Mouse (Mus musculus) embryo, embryonic 9.5 days (tissue): Measurements from ENCODE around the gene 4833423E24Rik.

ENCODE experiments used
- DNase-seq: peaks from one replicate; pipeline ENCODE4 v3.0.0-alpha.2; 2017; ENCODE audit errors: extremely low spot score

The 4833423E24Rik gene

DNA sequence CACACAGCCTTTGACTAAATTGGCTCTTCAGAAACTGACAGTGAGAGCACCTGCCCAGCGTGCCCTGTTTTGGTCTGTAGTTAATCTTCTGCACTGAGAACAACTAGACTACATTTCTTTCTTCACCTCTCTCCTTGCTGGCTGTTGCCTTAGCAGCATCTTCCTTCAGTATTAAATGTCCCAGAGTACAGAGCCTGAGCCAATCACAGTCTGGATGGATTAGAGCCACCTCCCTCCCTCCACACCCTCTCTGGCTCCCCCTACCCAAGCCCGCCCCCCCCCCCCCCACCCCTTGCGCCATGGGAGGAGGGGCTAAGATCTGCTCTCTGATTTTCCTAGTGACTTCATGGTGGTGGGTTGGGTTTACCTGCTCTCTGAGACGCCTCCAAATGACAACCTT lies at the start of gene 4833423E24Rik:
4833423E24Rik (minus strand) TSS at position 146 of the 400 bp plus-strand sequence.
- DNase-seq: no peak

DNA sequence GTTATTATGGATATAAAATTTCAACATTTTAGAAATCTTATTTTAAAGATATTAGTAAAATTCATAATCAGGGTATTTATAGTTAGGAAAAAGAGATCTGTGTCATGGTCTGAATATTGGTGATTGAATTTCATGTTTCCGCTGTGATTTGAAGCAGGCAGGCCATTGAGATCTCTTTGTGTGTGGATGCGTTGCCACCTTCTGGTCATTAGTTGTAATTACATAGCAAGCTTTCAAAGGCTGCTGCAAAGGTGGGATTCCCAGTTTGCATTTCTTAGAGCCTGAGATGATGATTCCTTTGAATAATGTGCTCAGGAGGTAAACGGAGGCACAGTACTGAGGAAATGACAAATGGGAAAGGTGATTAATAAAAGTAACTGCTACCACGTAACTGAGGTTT lies 42.4 kb upstream of the 4833423E24Rik start:
- peak; percentile 34 for DNase-seq

DNA sequence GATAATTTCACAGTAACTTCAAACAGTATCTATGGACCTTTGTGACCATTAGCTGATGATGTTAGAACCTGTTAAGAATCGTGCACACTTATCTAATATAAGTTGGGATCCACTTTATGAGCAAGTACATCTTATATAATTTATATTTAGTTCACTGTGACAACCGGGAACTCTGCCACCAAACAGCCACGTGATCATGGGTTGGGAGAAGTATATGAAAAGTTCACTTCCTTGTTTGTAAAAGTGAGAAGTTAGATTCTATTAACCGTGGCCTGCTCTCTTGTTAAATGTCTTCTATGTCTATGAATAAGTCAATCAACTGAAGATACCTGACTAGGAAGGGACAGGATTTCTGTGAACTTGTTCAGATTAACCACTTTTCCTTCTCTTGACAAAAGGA lies 41.4 kb upstream of the 4833423E24Rik start:
- DNase-seq: no peak

DNA sequence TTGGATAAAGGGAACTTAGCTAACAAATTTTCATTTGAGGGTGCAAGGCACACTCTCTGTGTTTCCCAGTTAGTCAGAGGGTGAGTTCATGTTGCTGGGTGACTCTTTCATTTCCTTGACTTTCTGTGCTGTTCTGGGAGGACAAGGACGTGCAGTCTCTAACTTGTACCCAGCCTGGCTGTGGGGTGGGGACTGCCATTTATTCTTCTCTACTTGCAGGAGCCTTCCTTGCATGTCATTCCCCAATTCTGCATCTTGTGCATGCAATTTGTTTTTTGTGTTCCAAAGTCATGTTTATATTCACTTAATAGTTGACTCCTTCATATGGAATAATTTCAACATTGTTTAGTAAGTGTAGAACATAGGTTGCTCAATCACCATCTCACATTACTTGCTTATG lies 36.0 kb upstream of the 4833423E24Rik start:
- DNase-seq: no peak

DNA sequence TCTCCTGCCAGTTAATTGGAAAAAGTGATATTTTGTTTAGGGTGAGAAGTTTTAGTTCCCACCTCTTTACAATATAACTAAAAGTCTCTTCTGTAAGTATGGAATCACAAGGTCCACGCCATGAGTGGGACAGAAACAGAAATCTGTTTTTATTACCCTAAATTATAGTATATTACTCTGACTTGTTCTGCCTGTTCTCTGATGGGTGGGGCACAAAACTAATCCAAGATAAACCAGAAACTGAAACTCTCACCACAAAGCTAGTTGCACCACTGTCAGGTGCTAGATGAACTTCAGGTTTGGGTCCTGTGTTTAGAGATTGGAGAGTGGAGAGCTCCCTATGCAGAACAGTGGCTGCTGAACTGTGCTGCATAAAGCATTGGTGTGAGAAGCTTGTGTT lies 15.1 kb upstream of the 4833423E24Rik start:
- no peak for DNase-seq

DNA sequence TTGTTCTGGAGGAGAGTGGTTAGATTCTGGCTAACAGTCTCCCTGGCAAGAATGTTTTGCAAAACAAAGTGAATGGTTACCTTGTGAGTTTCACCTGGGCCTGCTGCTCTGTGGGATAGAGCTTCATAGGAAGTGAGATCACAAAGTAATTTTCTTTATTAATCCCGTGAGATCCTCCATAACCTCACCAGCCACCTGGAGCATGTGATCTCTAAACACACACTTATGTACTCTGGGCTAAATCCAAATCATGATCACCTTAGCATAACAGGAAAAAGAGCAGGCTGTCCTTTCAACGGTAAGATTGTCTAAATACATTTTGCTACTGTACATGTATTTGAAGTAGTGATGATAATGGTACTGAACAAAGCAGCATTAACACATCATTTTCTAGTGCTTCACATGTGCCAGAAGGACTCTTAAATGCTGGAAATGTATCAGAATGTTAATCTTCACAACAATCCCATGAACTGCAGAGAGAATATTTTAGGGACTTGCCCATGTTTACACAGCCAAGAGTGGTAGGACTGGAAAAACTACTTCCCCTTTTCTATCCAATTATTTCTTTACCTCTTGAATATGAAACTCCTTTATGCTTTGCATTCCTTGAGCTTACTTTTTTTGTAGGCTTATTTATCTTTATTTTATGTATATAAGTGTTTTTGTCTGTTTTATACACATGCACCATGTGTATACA lies 13.4 kb upstream of the 4833423E24Rik start:
- DNase-seq: no peak

DNA sequence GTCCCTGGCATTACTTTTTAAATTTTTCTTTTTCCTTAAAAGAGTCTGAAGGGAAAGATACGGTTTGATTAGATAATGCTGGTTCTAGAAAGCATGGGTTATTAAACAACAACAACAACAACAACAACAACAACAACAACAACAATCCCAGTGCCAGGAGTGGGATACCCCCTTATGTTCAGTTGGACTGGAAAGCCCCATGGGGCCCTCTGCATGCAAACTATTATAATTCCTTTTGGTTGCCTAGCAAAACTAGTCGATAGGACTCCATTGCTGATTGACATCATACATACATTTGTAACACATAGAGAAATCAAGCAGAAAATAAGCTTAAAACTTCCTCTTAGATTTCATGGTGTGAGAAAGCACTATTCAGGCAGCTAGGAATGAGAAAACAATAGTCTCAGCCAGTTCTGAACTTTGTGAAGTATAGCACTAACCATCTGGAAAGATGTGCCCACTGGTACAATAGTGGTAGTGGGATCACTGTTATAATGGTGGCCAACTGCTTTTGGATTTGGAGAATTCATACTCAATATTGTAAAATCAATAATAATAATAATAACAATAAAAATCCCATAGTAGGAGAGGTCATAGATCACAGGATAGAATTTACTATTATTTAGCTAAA lies 4.2 kb upstream of the 4833423E24Rik start:
- DNase-seq: no peak

DNA sequence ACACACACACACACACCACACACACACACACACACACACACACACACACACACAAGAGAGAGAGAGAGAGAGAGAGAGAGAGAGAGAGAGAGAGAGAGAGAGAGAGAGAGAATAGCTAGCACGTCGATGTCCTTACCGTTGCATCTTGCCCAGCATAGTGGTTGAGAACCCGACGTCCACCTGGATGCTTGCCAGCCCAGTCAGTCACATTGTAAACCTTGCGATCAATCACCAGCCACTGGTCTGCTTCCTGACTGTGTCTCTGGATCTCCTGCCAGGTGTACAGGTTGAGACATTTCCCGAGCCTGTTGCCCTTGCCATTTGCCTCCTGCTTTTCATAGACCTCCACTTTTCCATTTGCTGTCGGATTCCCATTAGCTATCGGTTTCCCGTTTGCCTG lies 532 bp downstream of the 4833423E24Rik start:
- DNase-seq: no peak

DNA sequence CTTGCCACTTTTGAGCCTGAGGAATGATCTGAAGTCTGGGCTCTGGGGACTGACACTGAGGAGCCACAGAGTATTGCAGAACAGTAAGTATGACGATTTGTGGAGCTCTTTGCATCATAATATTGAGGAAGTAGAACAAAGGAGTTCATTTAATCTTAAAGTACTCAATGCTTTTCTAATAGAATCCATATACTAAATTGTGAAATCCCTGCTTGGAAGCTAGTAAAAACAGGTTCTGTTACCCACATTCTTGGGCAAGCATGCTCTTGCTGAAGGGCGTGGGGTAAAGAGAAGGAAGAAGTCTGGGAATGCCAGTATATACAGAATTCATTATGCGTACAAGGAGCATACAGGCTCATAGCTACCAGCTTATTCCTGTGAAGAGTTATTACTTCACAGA lies 8.4 kb downstream of the 4833423E24Rik start:
- DNase-seq: no peak

DNA sequence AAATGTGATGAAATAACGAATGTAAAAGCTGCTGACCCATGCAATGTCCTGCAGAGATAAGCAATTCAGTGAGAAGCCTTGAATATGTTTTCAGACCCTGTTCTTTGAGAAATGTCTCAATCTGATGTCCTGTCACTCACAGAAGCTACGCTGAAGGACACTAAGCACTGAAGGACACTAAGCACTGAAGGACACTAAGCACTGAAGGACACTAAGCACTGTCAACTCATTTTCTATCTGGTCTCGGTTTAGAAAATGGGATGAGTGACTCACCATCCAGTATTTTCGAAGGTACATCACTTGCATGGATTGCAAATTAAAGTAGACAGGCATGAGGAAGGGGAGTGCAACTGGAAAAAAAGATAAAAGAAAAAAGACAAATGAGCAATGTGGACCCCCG lies 28.4 kb downstream of the 4833423E24Rik start:
- no peak for DNase-seq

DNA sequence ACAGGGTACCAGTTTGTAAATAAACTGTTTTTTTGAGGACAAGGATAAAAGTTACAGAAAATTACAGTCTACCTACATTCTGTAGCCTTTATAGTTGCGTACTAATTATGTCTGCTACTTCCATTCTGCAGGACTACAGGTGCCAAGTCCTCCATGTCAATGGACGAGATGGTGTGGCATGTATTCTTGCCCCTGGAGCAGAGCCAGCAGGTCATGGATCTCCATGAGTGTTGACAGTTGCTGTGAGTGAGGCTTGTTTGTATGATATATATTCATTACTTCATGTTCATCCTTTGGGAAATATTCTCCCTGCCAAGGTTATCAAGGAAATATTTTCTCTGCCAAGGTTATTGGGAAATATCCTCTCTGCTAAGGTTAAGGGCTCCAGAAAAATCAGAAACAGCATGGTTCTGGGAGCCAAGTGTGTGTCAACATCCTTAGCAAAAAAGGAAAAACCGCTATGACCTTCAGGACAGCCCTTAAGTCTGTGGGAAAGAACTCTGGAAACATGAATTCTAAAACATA lies 52.0 kb downstream of the 4833423E24Rik start:
- DNase-seq: no peak

DNA sequence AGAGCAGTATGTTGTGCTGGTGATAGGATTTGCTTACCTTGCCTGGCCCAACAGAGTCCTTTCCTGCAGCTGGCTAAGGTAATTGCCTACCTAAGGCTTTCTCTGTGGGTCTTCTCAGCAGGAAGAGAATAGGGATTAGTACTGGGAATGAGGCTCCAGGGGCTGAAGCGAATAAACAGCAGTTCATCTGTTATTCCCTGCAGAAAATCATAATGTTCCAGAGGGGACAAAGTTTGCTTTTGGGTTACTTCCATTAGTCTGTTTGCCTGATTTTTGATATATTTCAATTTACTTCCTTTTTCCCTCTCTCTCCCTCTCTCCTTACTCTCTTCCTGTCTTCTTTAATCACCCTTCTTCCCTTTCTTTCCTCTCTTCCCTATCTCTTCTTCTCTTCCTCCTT lies 75.3 kb downstream of the 4833423E24Rik start, which contains the start of gene Olfr995:
Olfr995 (minus strand) TSS at position 101 of the 400 bp plus-strand sequence.
- DNase-seq: no peak

DNA sequence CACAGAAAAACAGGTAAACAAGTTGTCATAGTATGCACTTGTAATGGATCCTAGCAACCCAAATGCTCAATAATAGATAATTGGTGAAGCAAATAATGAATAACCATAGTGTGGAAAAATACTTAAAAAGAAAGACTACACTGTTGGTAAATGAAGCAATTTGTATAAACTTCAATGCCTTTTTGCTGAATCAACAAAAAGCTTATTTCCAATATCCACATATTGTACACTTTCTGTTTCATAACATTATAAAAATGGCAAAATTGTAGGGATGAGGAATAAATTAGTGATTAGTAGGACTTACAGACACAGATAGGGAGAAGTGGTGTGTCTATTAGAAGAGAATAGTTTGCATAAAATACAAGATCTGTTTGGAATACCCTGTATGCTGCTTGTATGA lies 76.3 kb downstream of the 4833423E24Rik start:
- DNase-seq: no peak

DNA sequence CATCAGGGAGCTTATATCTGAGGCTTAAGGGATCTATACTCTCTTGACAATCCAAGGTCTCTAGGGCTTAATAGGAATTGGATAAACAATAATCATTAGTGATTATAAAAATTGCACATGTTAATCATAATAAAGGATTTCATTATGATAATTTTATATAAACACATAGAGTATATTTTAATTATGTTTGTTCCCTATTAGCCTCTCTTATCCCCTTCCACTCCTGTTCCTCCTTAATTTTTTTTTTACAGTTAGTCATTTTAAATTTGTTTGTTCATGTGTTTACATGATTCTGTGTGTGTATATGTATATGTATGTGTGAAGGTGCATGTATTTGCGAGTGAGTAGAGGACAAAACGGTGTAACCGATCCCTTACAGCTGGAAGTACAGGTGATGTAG lies 82.5 kb downstream of the 4833423E24Rik start, which contains the start of gene Olfr994:
Olfr994 (minus strand) TSS at position 101 of the 400 bp plus-strand sequence.
- DNase-seq: no peak
